Mouse (Mus musculus): ENCODE data around the gene Dtd1.

DNA sequence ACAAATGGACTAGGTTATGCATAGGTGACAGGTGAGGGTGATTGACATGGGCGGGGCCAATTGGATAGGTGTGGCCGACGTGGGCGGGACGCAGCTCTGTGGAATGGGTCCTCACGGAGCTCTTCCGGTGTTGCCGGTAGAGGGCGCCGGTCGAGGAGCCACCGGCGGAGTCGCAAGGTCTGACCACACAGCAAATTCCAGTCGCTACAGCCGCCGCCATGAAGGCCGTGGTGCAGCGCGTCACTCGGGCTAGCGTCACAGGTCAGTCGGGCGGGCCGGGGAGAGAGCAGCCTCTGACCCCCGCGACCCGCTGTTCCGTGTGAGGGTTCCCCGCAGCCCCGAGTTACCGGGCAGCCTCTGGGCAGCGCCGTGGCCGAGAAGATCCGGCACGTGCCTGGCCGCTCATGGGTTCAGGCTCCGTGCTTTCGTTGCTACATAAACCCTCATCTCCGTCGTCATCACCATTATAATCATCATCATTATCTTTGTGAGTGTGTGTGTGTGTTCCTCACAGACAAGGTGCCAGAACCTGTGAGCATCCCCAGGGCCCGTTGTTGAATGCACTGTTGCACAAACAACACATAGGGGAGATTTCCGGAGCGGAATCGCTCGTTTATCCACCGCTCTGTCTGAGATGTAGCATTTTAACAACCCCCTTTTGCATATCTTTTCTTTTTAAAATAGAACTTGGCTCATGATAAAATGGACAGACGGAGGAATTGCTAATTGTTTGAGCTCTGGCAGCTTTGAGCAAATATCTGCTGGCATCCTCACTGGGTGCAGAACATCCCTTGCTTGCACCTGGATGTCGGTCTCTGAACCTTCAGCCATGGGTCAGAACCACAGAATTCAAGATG lies at the start of gene Dtd1:
- TF ChIP-seq POLR2A (IDR thresholded peaks at IDR 0.05; ENCODE audit: borderline replicate concordance, extremely low read depth, insufficient read depth, insufficient read length, poor library complexity, severe bottlenecking), result peak; percentile 63; the same call in 1 of the 2 replicates
- peak; percentile 84 for TF ChIP-seq CTCF (IDR thresholded peaks at IDR 0.05; ENCODE audit: borderline replicate concordance, extremely low read depth, insufficient read depth, insufficient read length)
